Mouse (Mus musculus) heart, adult 2 months (tissue): ENCODE measurements around the gene Gm20532.

Experiments used
- CTCF ChIP-seq: fragments of 200-600 bp; IDR thresholded peaks from 2 replicates; pipeline ENCODE4 v1.8.1; 2022; ENCODE audit warnings: antibody characterized with exemption, mild to moderate bottlenecking, moderate library complexity
- POLR2A ChIP-seq: fragments of 200-500 bp; IDR thresholded peaks from 2 replicates; pipeline ENCODE4 v1.6.1; 2011; ENCODE audit warnings: mild to moderate bottlenecking, low read depth, low read length, control low read depth; ENCODE audit not compliant: insufficient read depth

- no peak for TF ChIP-seq POLR2A
- TF ChIP-seq CTCF = no peak
These were observed 84.7 kb downstream of the Gm20532 start, which contains the start of gene Lcn4 for GRCm38 (mm10) chr2:26671182-26671581.
